Mouse (Mus musculus): ENCODE measurements around the gene Ptger4. TPM values are rescaled to one million over a fixed set of nuclear protein-coding genes. Genes with fewer than 3 reads are reported as not detected.
"Not testable (repeated sequence)": the region's sequence is repeated elsewhere in the genome, so short reads cannot be mapped to it uniquely, and the experiment has no call there.

Gene Ptger4
- total RNA-seq, 4 experiments from 2014 or later, result 1.4 to 2.2 (median 1.6) TPM

- no peak for DNase-seq
These were observed 6.9 kb downstream of the Ptger4 start for GRCm38 (mm10) chr15:5237012-5237660.

GRCm38 (mm10) chr15:5236538-5236937, 7.4 kb downstream of the Ptger4 start:
- DNase-seq, result peak; percentile 54

- peak; percentile 21 for DNase-seq
These were observed 8.5 kb downstream of the Ptger4 start for GRCm38 (mm10) chr15:5235527-5235926.

GRCm38 (mm10) chr15:5234659-5235058, 9.3 kb downstream of the Ptger4 start:
- DNase-seq, result no peak

GRCm38 (mm10) chr15:5230746-5231145, 13.2 kb downstream of the Ptger4 start:
- DNase-seq, result not testable (repeated sequence)

GRCm38 (mm10) chr15:5220491-5220890, 23.5 kb downstream of the Ptger4 start:
- no peak for DNase-seq

- no peak for DNase-seq
These were observed 34.9 kb downstream of the Ptger4 start for GRCm38 (mm10) chr15:5209116-5209515.

GRCm38 (mm10) chr15:5205222-5205621, 38.8 kb downstream of the Ptger4 start:
- no peak for DNase-seq

- DNase-seq, result no peak
These were observed 47.3 kb downstream of the Ptger4 start for GRCm38 (mm10) chr15:5196691-5197090.

- DNase-seq, result no peak
These were observed 47.9 kb downstream of the Ptger4 start for GRCm38 (mm10) chr15:5195987-5196514.

GRCm38 (mm10) chr15:5194931-5195330, 49.1 kb downstream of the Ptger4 start:
- DNase-seq, result no peak

- peak; percentile 23 for DNase-seq
These were observed 49.5 kb downstream of the Ptger4 start for GRCm38 (mm10) chr15:5194446-5194845.

- no peak for DNase-seq
These were observed 50.2 kb downstream of the Ptger4 start for GRCm38 (mm10) chr15:5193833-5194232.

- no peak for DNase-seq
These were observed 54.4 kb downstream of the Ptger4 start for GRCm38 (mm10) chr15:5189504-5190093.

- no peak for DNase-seq
These were observed 56.0 kb downstream of the Ptger4 start for GRCm38 (mm10) chr15:5188029-5188428.

- no peak for DNase-seq
These were observed 56.9 kb downstream of the Ptger4 start for GRCm38 (mm10) chr15:5187116-5187515.

- DNase-seq, result no peak
These were observed 57.7 kb downstream of the Ptger4 start for GRCm38 (mm10) chr15:5186293-5186675.

GRCm38 (mm10) chr15:5185366-5186292, 58.4 kb downstream of the Ptger4 start, which contains the start of gene Ttc33:
Ttc33 (plus strand) TSS chr15:5185525.
- DNase-seq, result peak; percentile 70

- DNase-seq, result no peak
These were observed 59.2 kb downstream of the Ptger4 start for GRCm38 (mm10) chr15:5184668-5185330.

- no peak for DNase-seq
These were observed 70.7 kb downstream of the Ptger4 start for GRCm38 (mm10) chr15:5173217-5173820.

- DNase-seq, result no peak
These were observed 78.7 kb downstream of the Ptger4 start for GRCm38 (mm10) chr15:5165121-5165773.
